Mouse (Mus musculus) E14TG2a.4 (cell line): ENCODE data around the gene Osbpl7.

Experiments
- H3K27me3 ChIP-seq: 2 replicates; pipeline ENCODE4 v1.6.1; 2014; ENCODE audit warnings: low read length, control low read depth; ENCODE audit not compliant: insufficient read depth
- H3K36me3 ChIP-seq: 2 replicates; pipeline ENCODE4 v1.6.1; 2014; ENCODE audit warnings: low read length, control low read depth; ENCODE audit not compliant: insufficient read depth
- H3K4me1 ChIP-seq: replicated peaks from 2 replicates; pipeline ENCODE4 v1.6.1; 2014; ENCODE audit warnings: low read depth, low read length, control low read depth
- H3K4me3 ChIP-seq: replicated peaks from 2 replicates; pipeline ENCODE4 v1.5.1; 2014; ENCODE audit warnings: mild to moderate bottlenecking, low read length
- H3K9me3 ChIP-seq: 2 replicates; pipeline ENCODE4 v1.6.1; 2014; ENCODE audit warnings: low read length, control low read depth
- CTCF ChIP-seq: conservative IDR thresholded peaks from 2 replicates; pipeline ENCODE4 v1.5.1; 2014; ENCODE audit warnings: low read length
- NANOG ChIP-seq: IDR thresholded peaks from 2 replicates; pipeline ENCODE4 v1.6.1; 2014; ENCODE audit warnings: borderline replicate concordance, low read length, mixed read lengths
- POU5F1 ChIP-seq: IDR thresholded peaks from 2 replicates; pipeline ENCODE4 v1.6.1; 2014; ENCODE audit warnings: low read length, borderline replicate concordance

Gene Osbpl7

GRCm38 (mm10) chr11:97019345-97019708 lies 31.1 kb upstream of the Osbpl7 start:
- H3K4me3 ChIP-seq = peak overlapping the region; percentile 82
- peaks cover 9% of the 10 kb centered on the region for H3K36me3 ChIP-seq
- no peak for TF ChIP-seq CTCF
- TF ChIP-seq POU5F1 = no peak
- TF ChIP-seq NANOG = no peak
- H3K4me1 ChIP-seq = peaks cover 53% of the 10 kb centered on the region
- peaks cover 91% of the 10 kb centered on the region for H3K27me3 ChIP-seq
- no peaks in the 10 kb centered on the region for H3K9me3 ChIP-seq

GRCm38 (mm10) chr11:97021121-97021765 lies 29.2 kb upstream of the Osbpl7 start:
- peaks cover 68% of the 10 kb centered on the region for H3K4me1 ChIP-seq
- peaks cover 17% of the 10 kb centered on the region for H3K36me3 ChIP-seq
- TF ChIP-seq NANOG = no peak
- TF ChIP-seq CTCF = no peak
- no peak for TF ChIP-seq POU5F1
- H3K27me3 ChIP-seq = peaks cover 74% of the 10 kb centered on the region
- no peaks in the 10 kb centered on the region for H3K9me3 ChIP-seq
- H3K4me3 ChIP-seq = peak overlapping the region; percentile 88

GRCm38 (mm10) chr11:97021873-97022484 lies 28.4 kb upstream of the Osbpl7 start:
- TF ChIP-seq CTCF = peak; percentile 64
- TF ChIP-seq POU5F1 = no peak
- Histone ChIP-seq H3K36me3 (peaks cover 17% of the 10 kb centered on the region), H3K4me3 (peak overlapping the region; percentile 88), H3K27me3 (peaks cover 67% of the 10 kb centered on the region), H3K9me3 (no peaks in the 10 kb centered on the region), H3K4me1 (peaks cover 68% of the 10 kb centered on the region)

- no peaks in the 10 kb centered on the region for H3K9me3 ChIP-seq
- H3K36me3 ChIP-seq = peaks cover 17% of the 10 kb centered on the region
- peak overlapping the region; percentile 75 for H3K4me3 ChIP-seq
- peaks cover 39% of the 10 kb centered on the region for H3K27me3 ChIP-seq
- TF ChIP-seq CTCF (no peak), NANOG (no peak), POU5F1 (no peak)
- peaks cover 67% of the 10 kb centered on the region for H3K4me1 ChIP-seq
Observed at GRCm38 (mm10) chr11:97024977-97025376, 25.5 kb upstream of the Osbpl7 start.

GRCm38 (mm10) chr11:97025721-97026344 lies 24.6 kb upstream of the Osbpl7 start:
- peak overlapping the region; percentile 75 for H3K4me3 ChIP-seq
- no peaks in the 10 kb centered on the region for H3K9me3 ChIP-seq
- peaks cover 70% of the 10 kb centered on the region for H3K4me1 ChIP-seq
- TF ChIP-seq NANOG = no peak
- TF ChIP-seq CTCF = peak; percentile 86
- H3K27me3 ChIP-seq = peaks cover 31% of the 10 kb centered on the region
- H3K36me3 ChIP-seq = peaks cover 17% of the 10 kb centered on the region

- no peaks in the 10 kb centered on the region for H3K27me3 ChIP-seq
- peaks cover 44% of the 10 kb centered on the region for H3K4me1 ChIP-seq
- peak within 1 kb of the TSS; percentile 83 for H3K4me3 ChIP-seq
- H3K9me3 ChIP-seq = no peaks in the 10 kb centered on the region
- peaks cover 26% of the 10 kb centered on the region for H3K36me3 ChIP-seq
- TF ChIP-seq POU5F1 (no peak), CTCF (peak; percentile 86)
Observed at GRCm38 (mm10) chr11:97029686-97030417, 20.6 kb upstream of the Osbpl7 start, which contains the start of gene Scrn2. Scrn2 (plus strand) TSS chr11:97029938.

- Histone ChIP-seq H3K36me3 (peaks cover 23% of the 10 kb centered on the region), H3K27me3 (peaks cover 1% of the 10 kb centered on the region; the same call in 1 of the 2 replicates), H3K9me3 (no peaks in the 10 kb centered on the region), H3K4me3 (peak overlapping the region; percentile 83), H3K4me1 (peaks cover 38% of the 10 kb centered on the region)
- TF ChIP-seq NANOG (no peak), POU5F1 (no peak), CTCF (no peak)
Observed at GRCm38 (mm10) chr11:97030426-97030825, 20.0 kb upstream of the Osbpl7 start.

GRCm38 (mm10) chr11:97031977-97032376 lies 18.5 kb upstream of the Osbpl7 start:
- TF ChIP-seq POU5F1 (no peak), CTCF (no peak), NANOG (no peak)
- no peaks in the 10 kb centered on the region for H3K9me3 ChIP-seq

More at GRCm38 (mm10) chr11:97031977-97032376, 18.5 kb upstream of the Osbpl7 start:
- Histone ChIP-seq H3K36me3 (peaks cover 23% of the 10 kb centered on the region), H3K4me3 (no peak overlapping the region), H3K4me1 (peaks cover 34% of the 10 kb centered on the region), H3K27me3 (peaks cover 12% of the 10 kb centered on the region)
